Mouse (Mus musculus): ENCODE measurements at regions not wholly inside any gene's neighbourhood (a gene's known extent, or its start where the extent isn't known, plus 50 kb on each side); places are given as distances from the start of the nearest gene placed in this dataset.

DNA sequence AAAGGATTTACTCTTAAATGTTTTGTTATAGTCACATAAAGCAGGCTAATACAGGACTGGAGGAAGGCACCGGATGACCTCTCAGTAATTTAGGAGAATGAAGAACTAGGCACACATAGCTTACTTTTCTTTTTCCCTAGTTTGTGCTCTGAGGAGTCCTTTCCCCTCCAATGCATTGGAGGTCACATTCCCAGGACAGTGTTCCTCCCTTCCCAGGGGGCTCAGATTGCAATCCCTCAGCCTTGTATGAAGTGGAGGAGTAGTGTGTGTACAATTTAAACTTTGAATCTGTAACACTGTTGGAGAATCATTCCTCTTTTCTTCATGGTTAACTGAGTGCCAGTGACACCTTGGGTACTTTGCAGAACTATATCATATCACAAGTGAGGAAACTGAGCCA lies 109.5 kb upstream of the Npy start:
- H3K27ac ChIP-seq (ENCODE audit: low read depth), result no peak overlapping the region
- ATAC-seq (replicated peaks; ENCODE audit: low FRiP score, low TSS enrichment, low read depth), result no peak
- DNase-seq (ENCODE audit: low spot score), result no peak
- no peak overlapping the region for H3K4me3 ChIP-seq (ENCODE audit: low read depth, low read length)
- no peak overlapping the region for H3K9ac ChIP-seq (ENCODE audit: low read length)
- 94% methylated on average over 1 of the region's 1 CpGs for WGBS
- H3K27me3 ChIP-seq (replicated peaks; ENCODE audit: control insufficient read depth, insufficient read depth, low read length), result no peaks in the 10 kb centered on the region
- H3K4me1 ChIP-seq (replicated peaks; ENCODE audit: control insufficient read depth, insufficient read depth, low read length), result peaks cover 4% of the 10 kb centered on the region
- H3K36me3 ChIP-seq (ENCODE audit: control insufficient read depth, insufficient read depth, low read length), result no peaks in the 10 kb centered on the region
- H3K9me3 ChIP-seq (ENCODE audit: control insufficient read depth, low read length), result no peaks in the 10 kb centered on the region
- no peak overlapping the region for H3K4me2 ChIP-seq (ENCODE audit: low read length)

DNA sequence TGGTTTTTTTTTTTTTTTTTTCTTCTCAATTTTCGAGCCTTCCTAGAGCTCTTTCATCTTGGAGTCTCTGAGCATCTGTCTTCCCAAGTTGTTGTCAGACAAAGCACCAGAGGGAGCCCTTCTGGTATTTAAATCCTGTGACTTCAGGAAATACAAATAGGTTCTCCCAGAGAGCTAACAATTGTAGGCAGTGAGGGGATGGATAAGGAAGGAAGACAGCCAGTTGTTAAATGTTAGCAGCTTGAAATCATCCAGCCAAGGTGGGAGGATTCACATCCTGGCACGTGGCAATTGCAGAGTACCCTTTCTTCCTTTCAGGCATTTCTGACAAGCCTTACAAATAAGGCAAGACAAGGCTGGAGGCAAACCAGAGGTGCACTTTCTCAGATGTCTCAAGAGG lies 106.0 kb upstream of the Npy start:
- Histone ChIP-seq H3K27ac (ENCODE audit: low read depth) (peak overlapping the region; percentile 44; the same call in 1 of the 2 replicates), H3K4me3 (ENCODE audit: low read depth, low read length) (no peak overlapping the region), H3K9me3 (ENCODE audit: control insufficient read depth, low read length) (no peaks in the 10 kb centered on the region), H3K27me3 (replicated peaks; ENCODE audit: control insufficient read depth, insufficient read depth, low read length) (no peaks in the 10 kb centered on the region), H3K4me1 (replicated peaks; ENCODE audit: control insufficient read depth, insufficient read depth, low read length) (peaks cover 4% of the 10 kb centered on the region), H3K36me3 (ENCODE audit: control insufficient read depth, insufficient read depth, low read length) (no peaks in the 10 kb centered on the region), H3K9ac (ENCODE audit: low read length) (no peak overlapping the region), H3K4me2 (ENCODE audit: low read length) (no peak overlapping the region)
- no peak for ATAC-seq (replicated peaks; ENCODE audit: low FRiP score, low TSS enrichment, low read depth)
- DNase-seq (ENCODE audit: low spot score), result no peak
- 3% methylated on average over 2 of the region's 2 CpGs for WGBS

GRCm38 (mm10) chr6:49716945-49717344 lies 105.6 kb upstream of the Npy start:
- Histone ChIP-seq H3K27ac (ENCODE audit: low read depth) (peak overlapping the region; percentile 44), H3K4me2 (ENCODE audit: low read length) (no peak overlapping the region), H3K9ac (ENCODE audit: low read length) (no peak overlapping the region), H3K27me3 (replicated peaks; ENCODE audit: control insufficient read depth, insufficient read depth, low read length) (no peaks in the 10 kb centered on the region), H3K4me1 (replicated peaks; ENCODE audit: control insufficient read depth, insufficient read depth, low read length) (peaks cover 4% of the 10 kb centered on the region), H3K36me3 (ENCODE audit: control insufficient read depth, insufficient read depth, low read length) (no peaks in the 10 kb centered on the region), H3K9me3 (ENCODE audit: control insufficient read depth, low read length) (no peaks in the 10 kb centered on the region), H3K4me3 (ENCODE audit: low read depth, low read length) (no peak overlapping the region)
- no peak for ATAC-seq (replicated peaks; ENCODE audit: low FRiP score, low TSS enrichment, low read depth)
- 21% methylated on average over 1 of the region's 1 CpGs for WGBS
- DNase-seq (ENCODE audit: low spot score), result peak; percentile 55

DNA sequence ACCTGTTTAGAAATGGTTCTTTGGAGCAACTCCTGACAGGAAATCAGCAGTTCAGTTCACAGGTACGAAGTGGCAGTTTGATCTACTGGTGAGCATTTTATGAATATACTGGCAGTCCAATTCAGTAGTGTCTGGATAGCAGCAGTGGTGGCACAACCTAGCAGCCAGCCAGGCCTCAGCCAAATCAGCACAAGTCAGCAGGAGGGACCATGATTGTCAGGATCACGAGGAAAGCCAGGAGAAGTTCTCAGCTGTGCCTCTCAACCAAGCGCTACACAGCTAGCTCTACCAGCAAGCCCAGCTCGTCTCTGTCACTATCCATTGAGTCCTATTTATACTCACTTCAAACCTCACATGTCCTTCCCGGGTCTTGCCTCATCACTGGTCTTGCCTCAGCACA lies 89.3 kb upstream of the Npy start:
- Histone ChIP-seq H3K9me3 (ENCODE audit: control insufficient read depth, low read length) (no peaks in the 10 kb centered on the region), H3K4me2 (ENCODE audit: low read length) (no peak overlapping the region), H3K9ac (ENCODE audit: low read length) (no peak overlapping the region), H3K36me3 (ENCODE audit: control insufficient read depth, insufficient read depth, low read length) (no peaks in the 10 kb centered on the region), H3K27ac (ENCODE audit: low read depth) (no peak overlapping the region), H3K27me3 (replicated peaks; ENCODE audit: control insufficient read depth, insufficient read depth, low read length) (no peaks in the 10 kb centered on the region), H3K4me1 (replicated peaks; ENCODE audit: control insufficient read depth, insufficient read depth, low read length) (no peaks in the 10 kb centered on the region), H3K4me3 (ENCODE audit: low read depth, low read length) (no peak overlapping the region)
- WGBS, result 76% methylated on average over 5 of the region's 5 CpGs
- DNase-seq (ENCODE audit: low spot score) (no peak), ATAC-seq (replicated peaks; ENCODE audit: low FRiP score, low TSS enrichment, low read depth) (no peak)

DNA sequence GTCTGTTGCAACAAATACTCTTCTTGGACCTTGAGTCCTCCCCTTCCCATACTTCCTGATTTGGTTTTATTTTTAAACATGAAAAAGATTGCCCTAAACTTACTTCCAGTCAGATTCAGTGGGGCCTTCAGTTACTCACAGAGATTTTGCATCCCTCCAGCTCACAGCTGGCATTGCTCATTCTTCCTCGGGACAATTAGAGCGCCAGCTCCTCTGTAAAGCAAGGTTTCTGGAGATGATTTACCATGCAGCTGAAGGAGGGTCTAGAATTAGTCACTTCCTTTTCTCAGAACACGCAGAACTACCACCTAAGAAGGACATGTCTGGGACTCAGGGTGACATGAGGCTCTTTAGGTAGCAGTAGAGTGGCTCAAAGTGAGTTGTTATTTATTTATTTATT lies 79.4 kb upstream of the Npy start:
- Histone ChIP-seq H3K27ac (ENCODE audit: low read depth) (no peak overlapping the region), H3K4me2 (ENCODE audit: low read length) (no peak overlapping the region), H3K4me3 (ENCODE audit: low read depth, low read length) (no peak overlapping the region), H3K36me3 (ENCODE audit: control insufficient read depth, insufficient read depth, low read length) (no peaks in the 10 kb centered on the region), H3K9me3 (ENCODE audit: control insufficient read depth, low read length) (no peaks in the 10 kb centered on the region), H3K27me3 (replicated peaks; ENCODE audit: control insufficient read depth, insufficient read depth, low read length) (no peaks in the 10 kb centered on the region), H3K4me1 (replicated peaks; ENCODE audit: control insufficient read depth, insufficient read depth, low read length) (no peaks in the 10 kb centered on the region), H3K9ac (ENCODE audit: low read length) (no peak overlapping the region)
- 44% methylated on average over 3 of the region's 3 CpGs for WGBS
- no peak for ATAC-seq (replicated peaks; ENCODE audit: low FRiP score, low TSS enrichment, low read depth)
- DNase-seq (ENCODE audit: low spot score), result no peak

GRCm38 (mm10) chr6:49745301-49745700 lies 77.2 kb upstream of the Npy start:
- ATAC-seq (replicated peaks; ENCODE audit: low FRiP score, low TSS enrichment, low read depth) (no peak), DNase-seq (ENCODE audit: low spot score) (no peak)
- 87% methylated on average over 4 of the region's 4 CpGs for WGBS
- H3K9ac ChIP-seq (ENCODE audit: low read length), result no peak overlapping the region
- H3K4me1 ChIP-seq (replicated peaks; ENCODE audit: control insufficient read depth, insufficient read depth, low read length), result no peaks in the 10 kb centered on the region
- H3K36me3 ChIP-seq (ENCODE audit: control insufficient read depth, insufficient read depth, low read length), result no peaks in the 10 kb centered on the region
- no peaks in the 10 kb centered on the region for H3K27me3 ChIP-seq (replicated peaks; ENCODE audit: control insufficient read depth, insufficient read depth, low read length)
- H3K9me3 ChIP-seq (ENCODE audit: control insufficient read depth, low read length), result no peaks in the 10 kb centered on the region
- H3K27ac ChIP-seq (ENCODE audit: low read depth), result no peak overlapping the region
- no peak overlapping the region for H3K4me2 ChIP-seq (ENCODE audit: low read length)
- H3K4me3 ChIP-seq (ENCODE audit: low read depth, low read length), result no peak overlapping the region

DNA sequence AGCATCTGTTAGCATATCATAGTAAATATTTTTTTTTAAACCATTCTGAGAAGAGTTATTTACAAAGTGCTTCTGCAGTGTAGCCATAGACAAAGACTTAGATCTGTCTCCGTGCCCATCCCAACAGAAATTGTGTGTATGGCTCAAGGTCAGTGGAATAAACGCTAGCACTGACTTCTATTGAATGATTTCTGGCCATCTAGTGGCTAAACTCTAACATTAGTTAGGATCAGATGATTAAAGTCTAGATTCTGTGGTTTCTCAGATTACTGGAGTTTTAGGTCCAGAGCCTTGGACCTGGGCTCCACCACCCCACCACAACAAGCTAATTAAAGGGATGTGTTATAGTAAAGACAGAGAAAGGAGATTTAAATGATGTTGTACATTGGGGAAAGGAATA lies 72.0 kb upstream of the Npy start:
- Histone ChIP-seq H3K9ac (ENCODE audit: low read length) (no peak overlapping the region), H3K27ac (ENCODE audit: low read depth) (no peak overlapping the region), H3K4me2 (ENCODE audit: low read length) (no peak overlapping the region), H3K27me3 (replicated peaks; ENCODE audit: control insufficient read depth, insufficient read depth, low read length) (no peaks in the 10 kb centered on the region), H3K4me3 (ENCODE audit: low read depth, low read length) (no peak overlapping the region), H3K36me3 (ENCODE audit: control insufficient read depth, insufficient read depth, low read length) (no peaks in the 10 kb centered on the region), H3K4me1 (replicated peaks; ENCODE audit: control insufficient read depth, insufficient read depth, low read length) (no peaks in the 10 kb centered on the region), H3K9me3 (ENCODE audit: control insufficient read depth, low read length) (no peaks in the 10 kb centered on the region)
- DNase-seq (ENCODE audit: low spot score) (no peak), ATAC-seq (replicated peaks; ENCODE audit: low FRiP score, low TSS enrichment, low read depth) (no peak)
- 42% methylated on average over 2 of the region's 2 CpGs for WGBS

GRCm38 (mm10) chr6:49759614-49760013 lies 62.9 kb upstream of the Npy start:
- Histone ChIP-seq H3K27ac (ENCODE audit: low read depth) (no peak overlapping the region), H3K9ac (ENCODE audit: low read length) (no peak overlapping the region), H3K4me3 (ENCODE audit: low read depth, low read length) (no peak overlapping the region), H3K9me3 (ENCODE audit: control insufficient read depth, low read length) (no peaks in the 10 kb centered on the region), H3K4me2 (ENCODE audit: low read length) (no peak overlapping the region), H3K27me3 (replicated peaks; ENCODE audit: control insufficient read depth, insufficient read depth, low read length) (no peaks in the 10 kb centered on the region), H3K36me3 (ENCODE audit: control insufficient read depth, insufficient read depth, low read length) (no peaks in the 10 kb centered on the region), H3K4me1 (replicated peaks; ENCODE audit: control insufficient read depth, insufficient read depth, low read length) (no peaks in the 10 kb centered on the region)
- DNase-seq (ENCODE audit: low spot score) (no peak), ATAC-seq (replicated peaks; ENCODE audit: low FRiP score, low TSS enrichment, low read depth) (no peak)
- 88% methylated on average over 6 of the region's 6 CpGs for WGBS

DNA sequence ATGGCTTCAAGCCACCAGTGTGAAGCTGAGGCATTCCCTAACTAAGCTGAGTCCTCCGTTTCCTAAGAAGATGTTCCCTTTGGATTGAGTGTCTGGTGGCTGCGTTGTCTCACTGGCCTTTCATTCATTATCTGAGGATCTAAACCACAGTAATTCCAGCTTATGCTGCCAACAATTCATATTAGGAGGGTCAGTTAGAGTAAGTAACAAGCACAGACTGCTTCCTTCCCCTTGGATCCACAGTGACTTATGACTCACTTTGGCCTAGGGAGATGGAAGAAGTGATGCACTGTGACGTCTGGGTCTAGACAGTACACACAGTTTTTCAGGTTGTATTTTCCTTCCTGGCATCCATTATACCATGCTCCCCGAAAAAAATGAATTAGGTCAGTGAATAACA lies 57.8 kb upstream of the Npy start:
- ATAC-seq (replicated peaks; ENCODE audit: low FRiP score, low TSS enrichment, low read depth) (no peak), DNase-seq (ENCODE audit: low spot score) (no peak)
- Histone ChIP-seq H3K4me1 (replicated peaks; ENCODE audit: control insufficient read depth, insufficient read depth, low read length) (no peaks in the 10 kb centered on the region), H3K27me3 (replicated peaks; ENCODE audit: control insufficient read depth, insufficient read depth, low read length) (no peaks in the 10 kb centered on the region), H3K27ac (ENCODE audit: low read depth) (no peak overlapping the region), H3K36me3 (ENCODE audit: control insufficient read depth, insufficient read depth, low read length) (no peaks in the 10 kb centered on the region), H3K9ac (ENCODE audit: low read length) (no peak overlapping the region), H3K4me2 (ENCODE audit: low read length) (no peak overlapping the region), H3K9me3 (ENCODE audit: control insufficient read depth, low read length) (no peaks in the 10 kb centered on the region), H3K4me3 (ENCODE audit: low read depth, low read length) (no peak overlapping the region)
- 78% methylated on average over 4 of the region's 4 CpGs for WGBS

Data from intestine, embryonic 14.5 days (tissue).